ENCODE assay signal across 8 mouse cellular contexts in genomic region chr9:32940919-32941767, GRCm38 (mm10).
DNase-seq lines count a peak whose midpoint lies in the region; ATAC-seq and TF ChIP-seq lines count a peak whose summit lies in the region.

No protein-coding gene starts in this region.

- TF ChIP-seq POLR2A in limb, embryonic 14.5 days (IDR thresholded peaks at IDR 0.05; ENCODE audit: borderline replicate concordance, extremely low read depth, insufficient read depth, insufficient read length): no peak

- peak overlapping the region; percentile 51; the same call in 1 of the 2 replicates for H3K4me3 ChIP-seq in kidney, embryonic 15.5 days (replicated peaks)
- H3K4me3 ChIP-seq in forebrain, embryonic 14.5 days (ENCODE audit: low read depth, low read length): peak overlapping the region; percentile 40; the same call in 1 of the 2 replicates
- peak overlapping the region; percentile 42; the same call in 1 of the 2 replicates for H3K4me3 ChIP-seq in limb, embryonic 14.5 days (replicated peaks; ENCODE audit: low read length)
- H3K4me3 ChIP-seq in neural tube, embryonic 13.5 days: peak overlapping the region; percentile 51; the same call in 1 of the 2 replicates

- no peak overlapping the region for H3K9ac ChIP-seq in kidney, embryonic 15.5 days
- no peak overlapping the region for H3K9ac ChIP-seq in forebrain, embryonic 14.5 days (ENCODE audit: low read length)
- H3K9ac ChIP-seq in limb, embryonic 14.5 days (ENCODE audit: low read depth, low read length, severe bottlenecking): no peak overlapping the region
- H3K9ac ChIP-seq in neural tube, embryonic 13.5 days: peak overlapping the region; percentile 35; the same call in 1 of the 2 replicates

- no peaks in the 10 kb centered on the region for H3K9me3 ChIP-seq in kidney, embryonic 15.5 days (replicated peaks)
- no peaks in the 10 kb centered on the region for H3K9me3 ChIP-seq in forebrain, embryonic 14.5 days (replicated peaks; ENCODE audit: control insufficient read depth, low read length)
- no peaks in the 10 kb centered on the region for H3K9me3 ChIP-seq in limb, embryonic 14.5 days (ENCODE audit: control insufficient read depth, low read length)
- H3K9me3 ChIP-seq in neural tube, embryonic 13.5 days: no peaks in the 10 kb centered on the region

- H3K4me1 ChIP-seq in kidney, embryonic 15.5 days: peaks cover 22% of the 10 kb centered on the region
- H3K4me1 ChIP-seq in forebrain, embryonic 14.5 days (ENCODE audit: control insufficient read depth, insufficient read depth, low read length): no peaks in the 10 kb centered on the region
- H3K4me1 ChIP-seq in limb, embryonic 14.5 days (ENCODE audit: control insufficient read depth, insufficient read depth, low read length): peaks cover 13% of the 10 kb centered on the region
- H3K4me1 ChIP-seq in neural tube, embryonic 13.5 days (replicated peaks): peaks cover 15% of the 10 kb centered on the region

- H3K4me2 ChIP-seq in kidney, embryonic 15.5 days: peak overlapping the region; percentile 66
- H3K4me2 ChIP-seq in forebrain, embryonic 14.5 days (ENCODE audit: low read length): peak overlapping the region; percentile 71
- H3K4me2 ChIP-seq in limb, embryonic 14.5 days (replicated peaks; ENCODE audit: low read depth, low read length, severe bottlenecking): peak overlapping the region; percentile 60
- H3K4me2 ChIP-seq in neural tube, embryonic 13.5 days: peak overlapping the region; percentile 64

- ATAC-seq in kidney, embryonic 15.5 days (replicated peaks; ENCODE audit: low FRiP score): 0 out of 2 replicates have a peak, but pooled peaks have one; percentile 34
- peak; percentile 41; the same call in 1 of the 2 replicates for ATAC-seq in forebrain, embryonic 14.5 days
- ATAC-seq in limb, embryonic 14.5 days (ENCODE audit: low FRiP score, low read depth): no peak
- peak; percentile 26; the same call in 1 of the 2 replicates for ATAC-seq in neural tube, embryonic 13.5 days (ENCODE audit: low read depth)
- ATAC-seq in monocyte, adult 5-6 weeks (replicated peaks; ENCODE audit: insufficient number of reproducible peaks, low FRiP score, low TSS enrichment, poor library complexity, severe bottlenecking): no peak

- 53% methylated on average over 12 of the region's 12 CpGs for WGBS in kidney, embryonic 15.5 days
- 41% methylated on average over 12 of the region's 12 CpGs for WGBS in forebrain, embryonic 14.5 days
- 56% methylated on average over 12 of the region's 12 CpGs for WGBS in limb, embryonic 14.5 days
- WGBS in neural tube, embryonic 13.5 days: 34% methylated on average over 12 of the region's 12 CpGs

- DNase-seq in kidney, adult 8-10 months: no peak
- peak; percentile 10 for DNase-seq in forebrain, embryonic 14.5 days (ENCODE audit: low spot score)
- no peak for DNase-seq in limb, embryonic 14.5 days (ENCODE audit: low spot score)
- DNase-seq in gastrocnemius, postnatal 25 days: no peak
- DNase-seq in frontal cortex, postnatal 25 days (ENCODE audit: low spot score in 2 of 2): no peak

- no peaks in the 10 kb centered on the region for H3K36me3 ChIP-seq in kidney, embryonic 15.5 days
- no peaks in the 10 kb centered on the region for H3K36me3 ChIP-seq in forebrain, embryonic 14.5 days (ENCODE audit: control insufficient read depth, insufficient read depth, low read length)
- H3K36me3 ChIP-seq in limb, embryonic 14.5 days (ENCODE audit: control insufficient read depth, insufficient read depth, low read length): no peaks in the 10 kb centered on the region
- no peaks in the 10 kb centered on the region for H3K36me3 ChIP-seq in neural tube, embryonic 13.5 days

- peak overlapping the region; percentile 71 for H3K27ac ChIP-seq in kidney, embryonic 15.5 days
- H3K27ac ChIP-seq in forebrain, embryonic 14.5 days (ENCODE audit: low read depth, low read length): no peak overlapping the region
- H3K27ac ChIP-seq in limb, embryonic 14.5 days (replicated peaks; ENCODE audit: low read depth, low read length): no peak overlapping the region
- H3K27ac ChIP-seq in neural tube, embryonic 13.5 days (replicated peaks): no peak overlapping the region

- no peaks in the 10 kb centered on the region for H3K27me3 ChIP-seq in kidney, embryonic 15.5 days
- no peaks in the 10 kb centered on the region for H3K27me3 ChIP-seq in forebrain, embryonic 14.5 days (replicated peaks; ENCODE audit: control insufficient read depth, insufficient read depth, low read length)
- no peaks in the 10 kb centered on the region for H3K27me3 ChIP-seq in limb, embryonic 14.5 days (ENCODE audit: control insufficient read depth, insufficient read depth, low read length)
- peaks cover 30% of the 10 kb centered on the region for H3K27me3 ChIP-seq in neural tube, embryonic 13.5 days

Comparison
In these comparisons a context has a peak if more than half of its experiments do, and no peak if none do; other contexts are left out.
1. ATAC-seq: peak in kidney, embryonic 15.5 days (single experiment), forebrain, embryonic 14.5 days (single experiment) and neural tube, embryonic 13.5 days (single experiment); none in limb, embryonic 14.5 days (single experiment) and monocyte, adult 5-6 weeks (single experiment).
2. Peak in every context shown above with its lines, with median percentiles within 50 percentile points of each other: H3K4me2 ChIP-seq and H3K4me3 ChIP-seq.